Mouse (Mus musculus): Measurements from ENCODE around the gene Lmo1. TPM values are rescaled to one million over a fixed set of nuclear protein-coding genes. Genes with fewer than 3 reads are reported as not detected.

Lmo1 gene
- 1 to 10 TPM; 4.1 to 5.1 TPM for total RNA-seq (2021)
- long read RNA-seq, experiment 1, transcript Lmo1-202 (4 exons, 912 nt), result major isoform, 5 of 6 reads
- long read RNA-seq, experiment 1, partial matches to known transcripts, result 0 of 6 reads
- long read RNA-seq, experiment 1, other reads (novel, unspliced or antisense), result 1 of 6 reads
- long read RNA-seq, experiment 2, transcript Lmo1-202 (4 exons, 912 nt), result major isoform, 7 of 7 reads
- long read RNA-seq, experiment 2, partial matches to known transcripts, result 0 of 7 reads
- long read RNA-seq, experiment 2, other reads (novel, unspliced or antisense), result 0 of 7 reads

GRCm38 (mm10) chr7:109174949-109175669 is at the start of gene Lmo1:
Gene Lmo1, minus strand, starts transcription at chr7:109175207.
- peak; percentile 57 for DNase-seq
- intact Hi-C loops (cut with DNase I; ENCODE audit: low total_unique reads), result loop anchor here (5.0 kb wide), 1 partner anchor 38 kb away; no protein-coding TSS in a partner anchor

GRCm38 (mm10) chr7:109221716-109222110 is 46.7 kb upstream of the Lmo1 start:
- DNase-seq, result no peak
- intact Hi-C loops (cut with DNase I; ENCODE audit: low total_unique reads), result no loop called here

GRCm38 (mm10) chr7:109220766-109221715 is 46.0 kb upstream of the Lmo1 start:
- intact Hi-C loops (cut with DNase I; ENCODE audit: low total_unique reads), result no loop called here
- DNase-seq, result no peak

GRCm38 (mm10) chr7:109220026-109220425 is 45.0 kb upstream of the Lmo1 start:
- no peak for DNase-seq
- intact Hi-C loops (cut with DNase I; ENCODE audit: low total_unique reads), result no loop called here

- intact Hi-C loops (cut with DNase I; ENCODE audit: low total_unique reads), result no loop called here
- DNase-seq, result no peak
Measured at GRCm38 (mm10) chr7:109218977-109219271, 43.9 kb upstream of the Lmo1 start.

GRCm38 (mm10) chr7:109218130-109218976 is 43.3 kb upstream of the Lmo1 start:
- peak; percentile 79 for DNase-seq

GRCm38 (mm10) chr7:109209804-109210203 is 34.8 kb upstream of the Lmo1 start:
- no peak for DNase-seq
- intact Hi-C loops (cut with DNase I; ENCODE audit: low total_unique reads), result no loop called here

More at GRCm38 (mm10) chr7:109218130-109218976, 43.3 kb upstream of the Lmo1 start:
- intact Hi-C loops (cut with DNase I; ENCODE audit: low total_unique reads), result no loop called here

GRCm38 (mm10) chr7:109207811-109208210 is 32.8 kb upstream of the Lmo1 start:
- intact Hi-C loops (cut with DNase I; ENCODE audit: low total_unique reads), result no loop called here
- DNase-seq, result no peak

GRCm38 (mm10) chr7:109206358-109206757 is 31.4 kb upstream of the Lmo1 start:
- DNase-seq, result no peak
- intact Hi-C loops (cut with DNase I; ENCODE audit: low total_unique reads), result no loop called here

- intact Hi-C loops (cut with DNase I; ENCODE audit: low total_unique reads), result no loop called here
- no peak for DNase-seq
Measured at GRCm38 (mm10) chr7:109203140-109203539, 28.1 kb upstream of the Lmo1 start.

- intact Hi-C loops (cut with DNase I; ENCODE audit: low total_unique reads), result no loop called here
- DNase-seq, result no peak
Measured at GRCm38 (mm10) chr7:109200559-109200958, 25.6 kb upstream of the Lmo1 start.

GRCm38 (mm10) chr7:109197161-109197650 is 22.2 kb upstream of the Lmo1 start:
- no peak for DNase-seq
- intact Hi-C loops (cut with DNase I; ENCODE audit: low total_unique reads), result no loop called here

- intact Hi-C loops (cut with DNase I; ENCODE audit: low total_unique reads), result no loop called here
- DNase-seq, result no peak
Measured at GRCm38 (mm10) chr7:109196399-109197082, 21.5 kb upstream of the Lmo1 start.

GRCm38 (mm10) chr7:109195982-109196381 is 21.0 kb upstream of the Lmo1 start:
- intact Hi-C loops (cut with DNase I; ENCODE audit: low total_unique reads), result no loop called here
- DNase-seq, result no peak

GRCm38 (mm10) chr7:109194850-109195249 is 19.8 kb upstream of the Lmo1 start:
- no peak for DNase-seq
- intact Hi-C loops (cut with DNase I; ENCODE audit: low total_unique reads), result no loop called here

- intact Hi-C loops (cut with DNase I; ENCODE audit: low total_unique reads), result loop anchor here (2.0 kb wide), 1 partner anchor 57 kb away; no protein-coding TSS in a partner anchor
- no peak for DNase-seq
Measured at GRCm38 (mm10) chr7:109187244-109188035, 12.4 kb upstream of the Lmo1 start.

- intact Hi-C loops (cut with DNase I; ENCODE audit: low total_unique reads), result no loop called here
- no peak for DNase-seq
Measured at GRCm38 (mm10) chr7:109185975-109186374, 11.0 kb upstream of the Lmo1 start.

- intact Hi-C loops (cut with DNase I; ENCODE audit: low total_unique reads), result no loop called here
- DNase-seq, result no peak
Measured at GRCm38 (mm10) chr7:109185564-109185963, 10.6 kb upstream of the Lmo1 start.

Measured in gastrocnemius, postnatal 14 days (tissue).